Mouse (Mus musculus): ENCODE data around the gene Ccl3. TPM values are rescaled to one million over a fixed set of nuclear protein-coding genes. Genes with fewer than 3 reads are reported as not detected.

The Ccl3 gene
- polyA plus RNA-seq, 1 experiment from 2014 or later: 1.5 TPM

- no peak overlapping the region for H3K27ac ChIP-seq
- no peaks in the 10 kb centered on the region for H3K9me3 ChIP-seq (ENCODE audit: control insufficient read depth, low read length)
- H3K27me3 ChIP-seq (ENCODE audit: control insufficient read depth, insufficient read depth, low read length): no peaks in the 10 kb centered on the region
- ATAC-seq (ENCODE audit: low FRiP score) (no peak), DNase-seq (ENCODE audit: low spot score) (no peak)
- H3K36me3 ChIP-seq (replicated peaks; ENCODE audit: control insufficient read depth, insufficient read depth): no peaks in the 10 kb centered on the region
- H3K9ac ChIP-seq: no peak overlapping the region
- H3K4me3 ChIP-seq (replicated peaks; ENCODE audit: low read length): no peak overlapping the region
- H3K4me1 ChIP-seq (replicated peaks; ENCODE audit: control insufficient read depth, insufficient read depth, low read length): no peaks in the 10 kb centered on the region
- WGBS: 85% methylated on average over 4 of the region's 4 CpGs
- H3K4me2 ChIP-seq (replicated peaks): no peak overlapping the region
Observed at GRCm38 (mm10) chr11:83604698-83605097, 44.5 kb downstream of the Ccl3 start.

GRCm38 (mm10) chr11:83603399-83603798 is 45.8 kb downstream of the Ccl3 start:
- 94% methylated on average over 3 of the region's 3 CpGs for WGBS
- Histone ChIP-seq H3K4me1 (replicated peaks; ENCODE audit: control insufficient read depth, insufficient read depth, low read length) (no peaks in the 10 kb centered on the region), H3K36me3 (replicated peaks; ENCODE audit: control insufficient read depth, insufficient read depth) (no peaks in the 10 kb centered on the region), H3K9me3 (ENCODE audit: control insufficient read depth, low read length) (no peaks in the 10 kb centered on the region), H3K4me3 (replicated peaks; ENCODE audit: low read length) (no peak overlapping the region), H3K9ac (no peak overlapping the region), H3K27me3 (ENCODE audit: control insufficient read depth, insufficient read depth, low read length) (no peaks in the 10 kb centered on the region), H3K4me2 (replicated peaks) (no peak overlapping the region), H3K27ac (no peak overlapping the region)
- DNase-seq (ENCODE audit: low spot score) (no peak), ATAC-seq (ENCODE audit: low FRiP score) (no peak)

GRCm38 (mm10) chr11:83600576-83600975 is 48.6 kb downstream of the Ccl3 start:
- Histone ChIP-seq H3K27me3 (ENCODE audit: control insufficient read depth, insufficient read depth, low read length) (no peaks in the 10 kb centered on the region), H3K9me3 (ENCODE audit: control insufficient read depth, low read length) (no peaks in the 10 kb centered on the region), H3K4me2 (replicated peaks) (no peak overlapping the region), H3K27ac (no peak overlapping the region), H3K4me1 (replicated peaks; ENCODE audit: control insufficient read depth, insufficient read depth, low read length) (no peaks in the 10 kb centered on the region), H3K4me3 (replicated peaks; ENCODE audit: low read length) (no peak overlapping the region), H3K36me3 (replicated peaks; ENCODE audit: control insufficient read depth, insufficient read depth) (no peaks in the 10 kb centered on the region), H3K9ac (no peak overlapping the region)
- DNase-seq (ENCODE audit: low spot score) (no peak), ATAC-seq (ENCODE audit: low FRiP score) (no peak)
- WGBS: 93% methylated on average over 2 of the region's 2 CpGs

GRCm38 (mm10) chr11:83598991-83599390 is 50.2 kb downstream of the Ccl3 start:
- Histone ChIP-seq H3K9me3 (ENCODE audit: control insufficient read depth, low read length) (no peaks in the 10 kb centered on the region), H3K27ac (no peak overlapping the region), H3K4me2 (replicated peaks) (no peak overlapping the region), H3K36me3 (replicated peaks; ENCODE audit: control insufficient read depth, insufficient read depth) (no peaks in the 10 kb centered on the region), H3K4me3 (replicated peaks; ENCODE audit: low read length) (no peak overlapping the region), H3K27me3 (ENCODE audit: control insufficient read depth, insufficient read depth, low read length) (no peaks in the 10 kb centered on the region), H3K4me1 (replicated peaks; ENCODE audit: control insufficient read depth, insufficient read depth, low read length) (no peaks in the 10 kb centered on the region), H3K9ac (no peak overlapping the region)
- whole genome bisulfite sequencing: 91% methylated on average over 3 of the region's 3 CpGs
- ATAC-seq (ENCODE audit: low FRiP score) (no peak), DNase-seq (ENCODE audit: low spot score) (no peak)

GRCm38 (mm10) chr11:83598207-83598837 is 50.8 kb downstream of the Ccl3 start:
- Histone ChIP-seq H3K4me1 (replicated peaks; ENCODE audit: control insufficient read depth, insufficient read depth, low read length) (no peaks in the 10 kb centered on the region), H3K4me2 (replicated peaks) (no peak overlapping the region), H3K4me3 (replicated peaks; ENCODE audit: low read length) (no peak overlapping the region), H3K9me3 (ENCODE audit: control insufficient read depth, low read length) (no peaks in the 10 kb centered on the region), H3K9ac (no peak overlapping the region), H3K27ac (no peak overlapping the region), H3K36me3 (replicated peaks; ENCODE audit: control insufficient read depth, insufficient read depth) (no peaks in the 10 kb centered on the region), H3K27me3 (ENCODE audit: control insufficient read depth, insufficient read depth, low read length) (no peaks in the 10 kb centered on the region)
- DNase-seq (ENCODE audit: low spot score) (no peak), ATAC-seq (ENCODE audit: low FRiP score) (no peak)
- 84% methylated on average over 3 of the region's 3 CpGs for WGBS

Other genes with a start within 250 kb of the Ccl3 start
- gene Rasl10b, start 240.2 kb downstream of the Ccl3 start, polyA plus RNA-seq (2014; fragmentation: Nextera tagmentation; extraction: Ambion mirVana): 27.1 and 28.6 TPM in 2 replicates
- gene Gas2l2, start 219.9 kb downstream of the Ccl3 start, polyA plus RNA-seq (2014; fragmentation: Nextera tagmentation; extraction: Ambion mirVana): 0.97 and 1.5 TPM in 2 replicates
- 0.39 and 0.60 TPM in 2 replicates for gene 1700020L24Rik, start 211.7 kb downstream of the Ccl3 start, polyA plus RNA-seq (2014; fragmentation: Nextera tagmentation; extraction: Ambion mirVana)
- 3.9 and 4.2 TPM in 2 replicates for gene Mmp28, start 186.3 kb downstream of the Ccl3 start, polyA plus RNA-seq (2014; fragmentation: Nextera tagmentation; extraction: Ambion mirVana)
- gene Taf15, start 176.3 kb downstream of the Ccl3 start, polyA plus RNA-seq (2014; fragmentation: Nextera tagmentation; extraction: Ambion mirVana): 9.4 and 11.3 TPM in 2 replicates
- not detected in 2 replicates for gene Heatr9, start 127.2 kb downstream of the Ccl3 start, polyA plus RNA-seq (2014; fragmentation: Nextera tagmentation; extraction: Ambion mirVana)
- not detected in 2 replicates for gene Ccl5, start 118.8 kb downstream of the Ccl3 start, polyA plus RNA-seq (2014; fragmentation: Nextera tagmentation; extraction: Ambion mirVana)
- gene Ccl9, start 70.7 kb downstream of the Ccl3 start, polyA plus RNA-seq (2014; fragmentation: Nextera tagmentation; extraction: Ambion mirVana): 2.1 and 2.9 TPM in 2 replicates
- 2.5 and 3.1 TPM in 2 replicates for gene Ccl6, start 56.3 kb downstream of the Ccl3 start, polyA plus RNA-seq (2014; fragmentation: Nextera tagmentation; extraction: Ambion mirVana)
- gene Rpl9-ps1, start 3.7 kb downstream of the Ccl3 start, polyA plus RNA-seq (2014; fragmentation: Nextera tagmentation; extraction: Ambion mirVana): not detected in 2 replicates
- 0.43 TPM in 1 of 2 replicates, not detected in the other for gene Ccl4, start 13.2 kb upstream of the Ccl3 start, polyA plus RNA-seq (2014; fragmentation: Nextera tagmentation; extraction: Ambion mirVana)
- 0.73 and 1.4 TPM in 2 replicates for gene Wfdc17, start 54.6 kb upstream of the Ccl3 start, polyA plus RNA-seq (2014; fragmentation: Nextera tagmentation; extraction: Ambion mirVana)
- gene Wfdc18, start 59.7 kb upstream of the Ccl3 start, polyA plus RNA-seq (2014; fragmentation: Nextera tagmentation; extraction: Ambion mirVana): not detected in 2 replicates
- not detected in 2 replicates for gene Wfdc21, start 97.6 kb upstream of the Ccl3 start, polyA plus RNA-seq (2014; fragmentation: Nextera tagmentation; extraction: Ambion mirVana)
- gene Heatr6, start 104.3 kb upstream of the Ccl3 start, polyA plus RNA-seq (2014; fragmentation: Nextera tagmentation; extraction: Ambion mirVana): 29.1 and 33.3 TPM in 2 replicates
- 0.21 TPM in 1 of 2 replicates, not detected in the other for gene Hnf1b, start 200.7 kb upstream of the Ccl3 start, polyA plus RNA-seq (2014; fragmentation: Nextera tagmentation; extraction: Ambion mirVana)

Data from hindbrain, embryonic 14.5 days (tissue).